Mouse (Mus musculus) liver, postnatal 0 days (tissue): Measurements from ENCODE around the gene Asap2. TPM values are rescaled to one million over a fixed set of nuclear protein-coding genes. Genes with fewer than 3 reads are reported as not detected.

Source experiments
- ATAC-seq: fragments of 200-750 bp; cut with Nextera tagmentation; 2 replicates; pipeline ENCODE4 v1.8.0; 2017; ENCODE audit warnings: mild to moderate bottlenecking, moderate library complexity
- DNase-seq: peaks from one replicate; pipeline ENCODE4 v3.0.0-alpha.2; 2016
- H3K27ac ChIP-seq: fragments of 300-500 bp; sonication (generic); 2 replicates; pipeline ENCODE4 v1.5.1; 2014; ENCODE audit warnings: antibody characterized with exemption, moderate library complexity, mild to moderate bottlenecking, low read depth
- H3K27me3 ChIP-seq: fragments of 300-500 bp; sonication (generic); 2 replicates; pipeline ENCODE4 v1.6.1; 2014; ENCODE audit warnings: low read length, control low read depth, mixed read lengths; ENCODE audit not compliant: insufficient read depth
- H3K36me3 ChIP-seq: fragments of 300-500 bp; sonication (generic); replicated peaks from 2 replicates; pipeline ENCODE4 v1.6.1; 2014; ENCODE audit warnings: mild to moderate bottlenecking, control low read depth, low read length, moderate library complexity, mixed read lengths; ENCODE audit not compliant: insufficient read depth
- H3K4me1 ChIP-seq: fragments of 300-500 bp; sonication (generic); 2 replicates; pipeline ENCODE4 v1.6.1; 2014; ENCODE audit warnings: antibody characterized with exemption, mild to moderate bottlenecking, control low read depth; ENCODE audit not compliant: insufficient read depth
- H3K4me2 ChIP-seq: fragments of 300-500 bp; sonication (generic); 2 replicates; pipeline ENCODE4 v1.6.1; 2014; ENCODE audit warnings: low read depth, mild to moderate bottlenecking, low read length, moderate library complexity, mixed read lengths
- H3K4me3 ChIP-seq: fragments of 300-500 bp; sonication (generic); 2 replicates; pipeline ENCODE4 v1.5.1; 2014; ENCODE audit warnings: low read depth, low read length
- H3K9ac ChIP-seq: fragments of 300-500 bp; sonication (generic); replicated peaks from 2 replicates; pipeline ENCODE4 v1.6.1; 2014; ENCODE audit warnings: mild to moderate bottlenecking, moderate library complexity
- H3K9me3 ChIP-seq: fragments of 300-500 bp; sonication (generic); 2 replicates; pipeline ENCODE4 v1.6.1; 2016; ENCODE audit warnings: mild to moderate bottlenecking, control low read depth, low read length, mixed read lengths
- CTCF ChIP-seq: sonication (generic); IDR thresholded peaks from 2 replicates; pipeline ENCODE4 v1.5.1; 2016; ENCODE audit warnings: antibody characterized with exemption, low read depth
- EP300 ChIP-seq: IDR thresholded peaks from 2 replicates; pipeline ENCODE4 v1.6.1; 2016; ENCODE audit warnings: antibody characterized with exemption, low read depth, mild to moderate bottlenecking
- WGBS: fragments of 180-500 bp; shearing (Covaris S2); extraction: QIAGEN DNeasy Blood & Tissue Kit; methylation state at CpG from one replicate; pipeline ENCODE4 v1.1.7; 2014; ENCODE audit not compliant: insufficient replicate concordance; 5-methylcytosine and 5-hydroxymethylcytosine counted together
- polyA plus RNA-seq: library from polyadenylated mRNA; unstranded; fragments of >200 nt; fragmentation: Nextera tagmentation; extraction: Ambion mirVana; gene quantifications from 2 replicates; pipeline ENCODE4 v1.2.1, GENCODE M21; 2015

Gene Asap2
- polyA plus RNA-seq, 1 experiment from 2014 or later = 0.96 TPM

- peaks cover 19% of the 10 kb centered on the region for H3K4me1 ChIP-seq
- H3K27ac ChIP-seq = peak overlapping the region; percentile 91; the same call in 1 of the 2 replicates
- WGBS = 77% methylated on average over 3 of the region's 3 CpGs
- TF ChIP-seq EP300 (no peak), CTCF (no peak)
- no peaks in the 10 kb centered on the region; the same call in none of the 2 replicates for H3K36me3 ChIP-seq
- no peaks in the 10 kb centered on the region for H3K9me3 ChIP-seq
- DNase-seq = no peak
- ATAC-seq = no peak
- no peak overlapping the region for H3K9ac ChIP-seq
- H3K4me3 ChIP-seq = no peak overlapping the region
- no peaks in the 10 kb centered on the region for H3K27me3 ChIP-seq
- H3K4me2 ChIP-seq = no peak overlapping the region
Observed at GRCm38 (mm10) chr12:21165157-21165556, 174.9 kb downstream of the Asap2 start.

DNA sequence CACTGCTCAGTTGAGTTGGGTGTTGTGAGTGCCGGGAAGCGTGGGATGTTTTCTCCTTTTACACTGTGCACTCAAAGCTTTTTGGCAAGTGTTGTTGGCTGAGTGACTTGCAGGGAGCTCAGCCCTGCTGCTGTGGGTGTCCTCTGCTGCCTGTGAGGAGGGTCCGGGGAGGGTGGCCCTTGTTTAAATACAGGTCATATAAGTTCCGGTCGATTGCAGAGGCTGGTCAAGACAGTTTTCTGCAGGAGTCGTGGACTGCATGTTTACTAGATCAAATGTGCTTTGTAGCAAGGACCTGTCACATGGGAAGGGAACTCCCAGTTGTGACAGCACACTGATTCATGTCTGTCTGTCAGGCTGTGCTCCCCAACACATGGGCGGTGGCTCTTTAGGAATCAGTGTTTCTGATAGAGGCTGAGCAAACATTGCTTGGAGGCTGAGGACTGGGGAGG lies 175.7 kb downstream of the Asap2 start:
- DNase-seq (peak; percentile 26), ATAC-seq (peak; percentile 54)
- Histone ChIP-seq H3K4me3 (no peak overlapping the region), H3K27me3 (no peaks in the 10 kb centered on the region), H3K36me3 (no peaks in the 10 kb centered on the region; the same call in none of the 2 replicates), H3K9ac (no peak overlapping the region), H3K27ac (peak overlapping the region; percentile 91), H3K9me3 (no peaks in the 10 kb centered on the region), H3K4me2 (no peak overlapping the region), H3K4me1 (peaks cover 15% of the 10 kb centered on the region)
- 52% methylated on average over 7 of the region's 7 CpGs for WGBS
- TF ChIP-seq EP300 (no peak), CTCF (no peak)

GRCm38 (mm10) chr12:21166884-21167575 lies 176.8 kb downstream of the Asap2 start:
- Histone ChIP-seq H3K27ac (peak overlapping the region; percentile 91), H3K9me3 (no peaks in the 10 kb centered on the region), H3K27me3 (no peaks in the 10 kb centered on the region), H3K4me2 (no peak overlapping the region), H3K9ac (no peak overlapping the region; the same call in 1 of the 2 replicates), H3K4me1 (peaks cover 18% of the 10 kb centered on the region), H3K4me3 (no peak overlapping the region), H3K36me3 (no peaks in the 10 kb centered on the region; the same call in none of the 2 replicates)
- 14% methylated on average over 6 of the region's 6 CpGs for WGBS
- ATAC-seq (no peak), DNase-seq (no peak)
- TF ChIP-seq CTCF = no peak
- no peak for TF ChIP-seq EP300

DNA sequence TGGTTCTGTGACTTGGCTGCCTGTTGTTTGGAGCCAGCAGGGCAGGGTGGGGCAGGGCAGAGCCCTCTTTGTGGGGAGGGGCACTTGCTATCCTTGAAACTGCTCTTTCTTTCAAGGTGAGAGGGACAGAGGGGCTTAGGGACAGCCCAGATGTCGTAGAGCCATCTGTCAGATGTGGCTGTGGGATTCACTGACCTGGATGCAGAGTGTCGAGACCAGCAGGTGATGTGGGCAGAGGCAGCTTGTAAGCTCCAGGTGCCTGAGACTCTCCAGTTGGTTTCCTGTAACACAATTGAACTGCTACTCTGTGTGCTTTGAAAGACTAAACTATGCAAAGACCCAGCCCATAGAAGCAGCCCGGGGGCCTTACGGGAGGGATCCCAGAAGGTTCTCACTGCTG lies 177.5 kb downstream of the Asap2 start:
- TF ChIP-seq EP300 (no peak), CTCF (no peak)
- Histone ChIP-seq H3K36me3 (no peaks in the 10 kb centered on the region; the same call in none of the 2 replicates), H3K27me3 (no peaks in the 10 kb centered on the region), H3K9me3 (no peaks in the 10 kb centered on the region), H3K4me3 (no peak overlapping the region), H3K9ac (no peak overlapping the region; the same call in 1 of the 2 replicates), H3K4me1 (peaks cover 18% of the 10 kb centered on the region), H3K27ac (peak overlapping the region; percentile 91), H3K4me2 (no peak overlapping the region)
- ATAC-seq = peak; percentile 49
- no peak for DNase-seq
- 62% methylated on average over 4 of the region's 4 CpGs for WGBS

- 63% methylated on average over 6 of the region's 6 CpGs for WGBS
- Histone ChIP-seq H3K27me3 (no peaks in the 10 kb centered on the region), H3K4me1 (peaks cover 18% of the 10 kb centered on the region), H3K27ac (peak overlapping the region; percentile 91), H3K4me2 (no peak overlapping the region), H3K9ac (no peak overlapping the region), H3K4me3 (no peak overlapping the region), H3K9me3 (no peaks in the 10 kb centered on the region), H3K36me3 (no peaks in the 10 kb centered on the region; the same call in none of the 2 replicates)
- ATAC-seq (peak; percentile 91), DNase-seq (peak; percentile 42)
- TF ChIP-seq CTCF (no peak), EP300 (no peak)
Observed at GRCm38 (mm10) chr12:21168149-21168548, 177.9 kb downstream of the Asap2 start.

DNA sequence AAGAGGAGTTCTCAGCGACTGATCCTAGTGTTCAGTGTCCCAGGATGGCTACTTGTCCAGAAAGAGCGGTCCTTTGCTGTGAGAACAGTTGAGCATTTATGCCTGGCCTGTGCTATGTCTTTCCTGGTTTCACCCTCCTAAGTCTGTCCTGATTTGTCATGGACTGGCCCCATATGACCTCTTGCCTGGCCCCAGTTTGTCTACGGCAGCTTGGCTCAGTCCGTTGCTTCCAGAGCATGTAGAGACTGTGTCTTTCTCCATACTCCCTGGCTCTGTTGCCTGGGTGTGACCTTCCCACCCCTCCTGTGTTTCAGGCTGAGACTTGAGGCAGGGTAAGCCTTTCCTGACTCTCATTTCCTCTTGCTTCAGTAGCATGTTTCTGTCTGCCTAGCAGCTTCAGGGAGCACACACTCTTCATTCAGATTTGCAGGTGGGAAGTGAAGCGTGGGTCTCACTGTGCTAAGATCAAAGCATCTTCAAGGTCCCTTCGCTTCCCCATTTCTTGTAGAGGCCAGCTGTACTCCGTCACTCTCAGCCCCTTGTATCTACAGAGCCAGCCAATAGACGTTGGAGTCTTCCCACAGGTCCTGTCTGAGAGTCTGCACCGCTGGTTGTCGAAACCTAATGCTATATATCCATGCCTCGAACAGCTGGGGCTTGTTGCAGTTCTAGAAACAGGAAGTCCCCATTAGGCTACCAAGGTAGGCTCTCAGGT lies 181.7 kb downstream of the Asap2 start:
- no peaks in the 10 kb centered on the region; the same call in none of the 2 replicates for H3K36me3 ChIP-seq
- H3K9ac ChIP-seq = no peak overlapping the region
- H3K4me2 ChIP-seq = no peak overlapping the region
- ATAC-seq = no peak
- no peak for TF ChIP-seq EP300
- H3K4me3 ChIP-seq = no peak overlapping the region
- H3K27ac ChIP-seq = no peak overlapping the region
- DNase-seq = no peak
- WGBS = 66% methylated on average over 11 of the region's 11 CpGs
- peaks cover 15% of the 10 kb centered on the region for H3K4me1 ChIP-seq
- no peaks in the 10 kb centered on the region for H3K27me3 ChIP-seq
- H3K9me3 ChIP-seq = no peaks in the 10 kb centered on the region
